Mouse (Mus musculus): Measurements from ENCODE around the gene Stradb. TPM values are rescaled to one million over a fixed set of nuclear protein-coding genes. Genes with fewer than 3 reads are reported as not detected.
"Not testable (repeated sequence)": the region's sequence is repeated elsewhere in the genome, so short reads cannot be mapped to it uniquely, and the experiment has no call there.

Stradb gene
- total RNA-seq, 1 experiment: 2.7 TPM

- Histone ChIP-seq H3K4me1 (ENCODE audit: control insufficient read depth in 2 of 2, insufficient read depth in 2 of 2, low read length in 2 of 2, poor library complexity in 1 of 2) (peaks cover 15 to 22% of the 10 kb centered on the region in 2 experiments), H3K4me3 (ENCODE audit: insufficient read depth in 1 of 2, low read depth in 1 of 2, low read length in 2 of 2, poor library complexity in 1 of 2, severe bottlenecking in 1 of 2) (no peak overlapping the region), H3K27ac (ENCODE audit: insufficient read depth, low read depth, low read length, poor library complexity, severe bottlenecking) (peak overlapping the region; percentile 14; the same call in 1 of the 2 replicates), H3K9me3 (ENCODE audit: control insufficient read depth, insufficient read depth, low read depth, low read length) (no peaks in the 10 kb centered on the region), H3K36me3 (ENCODE audit: control insufficient read depth, insufficient read depth, low read length, poor library complexity, severe bottlenecking) (no peaks in the 10 kb centered on the region), H3K9ac (ENCODE audit: insufficient read depth, low read depth, low read length, poor library complexity, severe bottlenecking) (no peak overlapping the region)
- in situ Hi-C loops (cut with MboI; ENCODE audit: low sequenced_read_pairs in 2 of 2, unreplicated experiment in 2 of 2): no loop called here
- peak; percentile 59 for DNase-seq (ENCODE audit: low read depth, low spot score)
- no peak for TF ChIP-seq ZNF384 (IDR thresholded peaks at IDR 0.05; ENCODE audit: low read depth, low read length)
- TF ChIP-seq MAFK (IDR thresholded peaks at IDR 0.05; ENCODE audit: insufficient read depth, low read depth, low read length): no peak
- TF ChIP-seq HCFC1 (IDR thresholded peaks at IDR 0.05; ENCODE audit: borderline replicate concordance, insufficient read depth, low read length): no peak
- TF ChIP-seq ZC3H11A (IDR thresholded peaks at IDR 0.05; ENCODE audit: borderline replicate concordance, low read depth, low read length): no peak
- no peak for TF ChIP-seq CHD2 (IDR thresholded peaks at IDR 0.05; ENCODE audit: low read depth, low read length)
These were observed 15.4 kb upstream of the Stradb start for GRCm38 (mm10) chr1:58957931-58958330.

- in situ Hi-C loops (cut with MboI; ENCODE audit: low sequenced_read_pairs in 2 of 2, unreplicated experiment in 2 of 2); H3K9ac ChIP-seq (ENCODE audit: insufficient read depth, low read depth, low read length, poor library complexity, severe bottlenecking); DNase-seq (ENCODE audit: low read depth, low spot score); H3K27ac ChIP-seq (ENCODE audit: insufficient read depth, low read depth, low read length, poor library complexity, severe bottlenecking); H3K9me3 ChIP-seq (ENCODE audit: control insufficient read depth, insufficient read depth, low read depth, low read length); H3K4me3 ChIP-seq (ENCODE audit: insufficient read depth in 1 of 2, low read depth in 1 of 2, low read length in 2 of 2, poor library complexity in 1 of 2, severe bottlenecking in 1 of 2); H3K36me3 ChIP-seq (ENCODE audit: control insufficient read depth, insufficient read depth, low read length, poor library complexity, severe bottlenecking): not testable (repeated sequence)
- H3K4me1 ChIP-seq (ENCODE audit: control insufficient read depth in 2 of 2, insufficient read depth in 2 of 2, low read length in 2 of 2, poor library complexity in 1 of 2): peaks cover 15 to 22% of the 10 kb centered on the region in 2 experiments
These were observed 14.4 kb upstream of the Stradb start for GRCm38 (mm10) chr1:58958789-58959526.

- Histone ChIP-seq H3K9ac (ENCODE audit: insufficient read depth, low read depth, low read length, poor library complexity, severe bottlenecking) (no peak overlapping the region; the same call in 1 of the 2 replicates), H3K27ac (ENCODE audit: insufficient read depth, low read depth, low read length, poor library complexity, severe bottlenecking) (no peak overlapping the region), H3K36me3 (ENCODE audit: control insufficient read depth, insufficient read depth, low read length, poor library complexity, severe bottlenecking) (no peaks in the 10 kb centered on the region), H3K9me3 (ENCODE audit: control insufficient read depth, insufficient read depth, low read depth, low read length) (no peaks in the 10 kb centered on the region), H3K4me1 (ENCODE audit: control insufficient read depth in 2 of 2, insufficient read depth in 2 of 2, low read length in 2 of 2, poor library complexity in 1 of 2) (peaks cover 15 to 22% of the 10 kb centered on the region in 2 experiments), H3K4me3 (ENCODE audit: insufficient read depth in 1 of 2, low read depth in 1 of 2, low read length in 2 of 2, poor library complexity in 1 of 2, severe bottlenecking in 1 of 2) (no peak overlapping the region)
- peak; percentile 63 for TF ChIP-seq MAFK (IDR thresholded peaks at IDR 0.05; ENCODE audit: insufficient read depth, low read depth, low read length)
- no peak for TF ChIP-seq ZNF384 (IDR thresholded peaks at IDR 0.05; ENCODE audit: low read depth, low read length)
- TF ChIP-seq ZC3H11A (IDR thresholded peaks at IDR 0.05; ENCODE audit: borderline replicate concordance, low read depth, low read length): no peak
- no peak for TF ChIP-seq HCFC1 (IDR thresholded peaks at IDR 0.05; ENCODE audit: borderline replicate concordance, insufficient read depth, low read length)
- TF ChIP-seq CHD2 (IDR thresholded peaks at IDR 0.05; ENCODE audit: low read depth, low read length): no peak
- in situ Hi-C loops (cut with MboI; ENCODE audit: low sequenced_read_pairs in 2 of 2, unreplicated experiment in 2 of 2): no loop called here
- no peak for DNase-seq (ENCODE audit: low read depth, low spot score)
These were observed 13.6 kb upstream of the Stradb start for GRCm38 (mm10) chr1:58959682-58960081.

GRCm38 (mm10) chr1:58961152-58961893 is 12.0 kb upstream of the Stradb start:
- in situ Hi-C loops (cut with MboI; ENCODE audit: low sequenced_read_pairs in 2 of 2, unreplicated experiment in 2 of 2): no loop called here
- DNase-seq (ENCODE audit: low read depth, low spot score): peak; percentile 17
- Histone ChIP-seq H3K4me1 (ENCODE audit: control insufficient read depth in 2 of 2, insufficient read depth in 2 of 2, low read length in 2 of 2, poor library complexity in 1 of 2) (peaks cover 12 to 19% of the 10 kb centered on the region in 2 experiments), H3K9ac (ENCODE audit: insufficient read depth, low read depth, low read length, poor library complexity, severe bottlenecking) (no peak overlapping the region), H3K9me3 (ENCODE audit: control insufficient read depth, insufficient read depth, low read depth, low read length) (no peaks in the 10 kb centered on the region), H3K27ac (ENCODE audit: insufficient read depth, low read depth, low read length, poor library complexity, severe bottlenecking) (peak overlapping the region; percentile 70; the same call in 1 of the 2 replicates), H3K4me3 (ENCODE audit: insufficient read depth in 1 of 2, low read depth in 1 of 2, low read length in 2 of 2, poor library complexity in 1 of 2, severe bottlenecking in 1 of 2) (no peak overlapping the region), H3K36me3 (ENCODE audit: control insufficient read depth, insufficient read depth, low read length, poor library complexity, severe bottlenecking) (no peaks in the 10 kb centered on the region)
- TF ChIP-seq MAFK (IDR thresholded peaks at IDR 0.05; ENCODE audit: insufficient read depth, low read depth, low read length): no peak
- no peak for TF ChIP-seq ZC3H11A (IDR thresholded peaks at IDR 0.05; ENCODE audit: borderline replicate concordance, low read depth, low read length)
- TF ChIP-seq CHD2 (IDR thresholded peaks at IDR 0.05; ENCODE audit: low read depth, low read length): 0 out of 2 replicates have a peak, but pooled peaks have one; percentile 30
- TF ChIP-seq ZNF384 (IDR thresholded peaks at IDR 0.05; ENCODE audit: low read depth, low read length): no peak
- no peak for TF ChIP-seq HCFC1 (IDR thresholded peaks at IDR 0.05; ENCODE audit: borderline replicate concordance, insufficient read depth, low read length)

Data from ES-E14 (cell line).